Mouse (Mus musculus): ENCODE data around the gene Isca1. TPM values are rescaled to one million over a fixed set of nuclear protein-coding genes. Genes with fewer than 3 reads are reported as not detected.

Isca1 gene
- total RNA-seq (2023) = 110 TPM

GRCm38 (mm10) chr13:59769296-59770163, at the start of gene Isca1:
Gene Isca1, minus strand, starts transcription at chr13:59769810.

DNA sequence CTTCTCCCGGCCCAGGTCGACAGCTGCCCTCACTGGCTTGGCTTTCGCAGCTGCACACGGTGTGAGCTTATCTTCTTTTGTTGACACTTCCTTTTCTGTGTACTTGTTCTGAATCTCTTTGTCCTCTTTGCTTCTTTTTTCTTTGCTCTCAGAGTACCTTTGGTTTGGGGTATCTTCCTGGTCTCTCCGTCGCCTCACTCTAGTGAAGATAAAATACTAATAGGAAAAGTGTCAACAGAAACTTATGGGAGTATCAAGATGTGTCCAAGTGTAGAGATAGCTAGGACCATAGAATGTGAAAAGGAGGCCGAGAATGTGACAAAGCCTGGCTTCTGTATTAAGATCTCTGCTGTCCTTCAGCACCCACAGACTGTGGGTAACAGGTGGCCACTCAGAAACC, 12.5 kb upstream of the Isca1 start, which contains the start of gene Gm49354:
Gm49354 (minus strand) TSS at position 101 of the 400 bp plus-strand sequence.

DNA sequence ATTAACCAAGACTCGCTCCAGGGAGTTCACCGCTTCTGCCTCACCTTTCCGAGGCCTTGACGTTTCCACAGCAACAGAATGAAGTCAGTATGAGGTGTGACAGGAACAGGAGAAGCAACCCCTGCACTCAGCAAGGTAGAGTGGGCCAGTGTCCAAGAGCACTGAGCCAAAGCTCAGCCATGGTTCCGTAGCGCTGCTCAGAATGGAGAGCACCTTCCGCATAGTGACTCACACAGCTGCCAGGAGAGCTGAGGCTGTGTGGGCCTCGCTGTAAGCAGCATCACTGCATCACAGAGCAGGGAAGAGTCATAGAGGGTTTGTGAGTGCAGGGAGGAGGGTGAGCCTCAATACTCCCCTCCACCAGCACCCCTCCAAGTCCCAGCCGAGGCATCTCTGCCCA, 22.9 kb downstream of the Isca1 start, which contains the start of gene 1700014D04Rik:
1700014D04Rik (minus strand) TSS at position 42 of the 400 bp plus-strand sequence.

DNA sequence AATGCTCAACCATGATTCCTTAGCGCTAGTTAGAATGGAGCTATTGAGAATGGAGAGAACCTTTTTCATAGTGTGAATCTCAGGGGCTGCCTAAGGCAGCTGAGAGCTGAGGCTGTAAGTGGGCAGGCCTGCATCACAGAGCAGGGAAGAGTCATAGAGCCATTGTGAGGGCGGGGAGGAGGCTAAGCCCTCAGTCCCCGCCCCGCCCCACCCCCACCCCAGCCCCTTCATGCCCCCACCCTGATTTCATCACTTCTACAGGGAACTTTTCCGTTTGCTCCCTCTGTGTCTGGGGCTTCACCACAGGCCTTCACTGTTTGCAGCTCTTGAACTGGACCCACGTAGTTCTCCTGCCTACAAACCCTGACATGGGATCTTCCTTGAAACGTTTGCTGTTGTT, 38.0 kb downstream of the Isca1 start, which contains the start of gene Spata31d1d:
Spata31d1d (minus strand) TSS at position 101 of the 400 bp plus-strand sequence.

DNA sequence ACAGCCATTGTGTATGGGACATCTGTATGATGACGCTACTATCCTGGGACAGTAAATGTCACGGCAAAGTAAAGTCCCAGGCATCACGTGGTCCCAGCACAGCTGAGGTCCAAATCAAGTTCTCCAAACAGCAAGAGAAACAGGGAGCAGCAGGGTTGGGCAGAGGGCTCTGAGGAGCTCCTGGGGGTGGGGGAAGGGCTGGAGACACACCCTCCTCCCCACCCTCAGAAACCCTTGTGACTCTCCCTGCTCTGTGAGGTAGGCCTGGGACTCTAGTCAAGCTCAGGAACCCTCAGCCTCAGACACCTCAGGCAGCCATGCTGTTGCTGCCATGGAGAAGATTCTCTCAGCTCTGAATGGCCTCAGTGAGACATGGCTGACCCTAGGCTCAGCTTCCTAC, 57.6 kb downstream of the Isca1 start, which contains the start of gene Spata31d1b:
Spata31d1b (plus strand) TSS at position 301 of the 400 bp plus-strand sequence.

DNA sequence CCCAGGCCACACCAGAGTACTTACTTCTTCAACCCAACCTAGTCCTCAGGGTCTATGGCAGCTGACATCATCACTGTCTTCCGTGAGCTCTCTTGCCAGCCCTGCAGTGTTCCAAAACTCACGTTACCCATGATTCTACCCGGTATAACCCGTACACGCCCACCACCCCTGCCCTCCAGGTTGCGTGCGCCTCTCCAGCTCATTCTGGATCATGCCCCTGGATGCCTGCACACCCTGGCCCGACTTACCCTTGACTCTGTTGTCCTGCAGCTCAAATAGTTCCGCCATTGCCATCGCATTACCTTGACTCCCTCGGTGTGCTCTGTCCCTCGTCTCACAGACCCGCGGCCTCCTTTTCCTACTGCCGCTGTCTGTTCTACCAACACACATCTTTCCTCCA, 59.4 kb downstream of the Isca1 start, which contains the start of gene Spata31d1a:
Spata31d1a (minus strand) TSS at position 101 of the 400 bp plus-strand sequence.

Other genes with a start within 250 kb of the Isca1 start
- gene Agtpbp1, start 184.6 kb downstream of the Isca1 start, total RNA-seq (2023) = 48.9 TPM
- 53.9 TPM for gene Naa35, start 184.6 kb downstream of the Isca1 start, total RNA-seq (2023)
- gene Golm1, start 94.0 kb downstream of the Isca1 start, total RNA-seq (2023) = 33.0 TPM
- gene 4921517D22Rik, start 75.7 kb downstream of the Isca1 start, total RNA-seq (2023) = not detected
- not detected for gene Spata31d1a, start 59.5 kb downstream of the Isca1 start, total RNA-seq (2023)
- gene Spata31d1b, start 57.5 kb downstream of the Isca1 start, total RNA-seq (2023) = not detected
- gene Spata31d1d, start 38.1 kb downstream of the Isca1 start, total RNA-seq (2023) = not detected
- 0.23 TPM for gene 1700014D04Rik, start 23.1 kb downstream of the Isca1 start, total RNA-seq (2023)
- gene Gm49354, start 12.4 kb upstream of the Isca1 start, total RNA-seq (2023) = not detected
- gene Tut7, start 53.3 kb upstream of the Isca1 start, total RNA-seq (2023) = 245 TPM

Data from CD4-positive naive resting alpha-beta T cell, adult 76 days (primary cell).